Mouse (Mus musculus) adrenal gland, adult 8-10 months (tissue): Measurements from ENCODE around the gene Serpina16. TPM values are rescaled to one million over a fixed set of nuclear protein-coding genes. Genes with fewer than 3 reads are reported as not detected.

Source experiments
- DNase-seq: peaks from one replicate; pipeline ENCODE4 v3.0.0; 2022
- total RNA-seq, 4 experiments: library from RNA; stranded (reverse); gene quantifications; 2 replicates each; pipeline ENCODE4 v1.2.4; 2022

Serpina16 gene
- total RNA-seq, 4 experiments from 2014 or later, result 0.30 TPM; not detected in 3

- DNase-seq, result peak; percentile 20
Observed at GRCm38 (mm10) chr12:103656848-103657626, 18.9 kb downstream of the Serpina16 start, which contains the start of gene Serpina6. Gene Serpina6 (minus strand): TSS chr12:103657212.

- no peak for DNase-seq
Observed at GRCm38 (mm10) chr12:103655123-103656044, 20.6 kb downstream of the Serpina16 start.

- DNase-seq, result peak; percentile 26
Observed at GRCm38 (mm10) chr12:103653836-103654235, 22.1 kb downstream of the Serpina16 start.

GRCm38 (mm10) chr12:103646314-103646713 lies 29.6 kb downstream of the Serpina16 start:
- DNase-seq, result no peak

- DNase-seq, result no peak
Observed at GRCm38 (mm10) chr12:103644601-103645000, 31.3 kb downstream of the Serpina16 start.

- no peak for DNase-seq
Observed at GRCm38 (mm10) chr12:103643818-103644217, 32.1 kb downstream of the Serpina16 start.

GRCm38 (mm10) chr12:103643336-103643735 lies 32.6 kb downstream of the Serpina16 start:
- DNase-seq, result peak; percentile 61

GRCm38 (mm10) chr12:103635846-103636245 lies 40.1 kb downstream of the Serpina16 start:
- DNase-seq, result no peak

GRCm38 (mm10) chr12:103634430-103634829 lies 41.5 kb downstream of the Serpina16 start:
- DNase-seq, result no peak

- DNase-seq, result no peak
Observed at GRCm38 (mm10) chr12:103631203-103631612, 44.7 kb downstream of the Serpina16 start, which contains the start of gene Serpina10. Gene Serpina10 (minus strand): TSS chr12:103631444.

Other genes with a start within 250 kb of the Serpina16 start
- 1,000 to 10,000 TPM; 1,094 to 1,254 (median 1,159) TPM for gene Ifi27, start 241.9 kb downstream of the Serpina16 start, total RNA-seq
- 100 to 1,000 TPM; 264 to 566 (median 340) TPM for gene Ifi27l2a, start 232.5 kb downstream of the Serpina16 start, total RNA-seq
- not detected for gene Ifi27l2b, start 218.9 kb downstream of the Serpina16 start, total RNA-seq
- gene Ppp4r4, start 143.9 kb downstream of the Serpina16 start, total RNA-seq, result 10 to 100 TPM in 1 of 4 experiments, 1 to 10 TPM in 3; 4.0 to 11.1 (median 7.3) TPM
- under 1 TPM in 3 of 4 experiments, not detected in 1; 0.25 to 0.61 (median 0.27) TPM for gene Serpina10, start 44.7 kb downstream of the Serpina16 start, total RNA-seq
- 10 to 100 TPM in 1 of 4 experiments, 1 to 10 TPM in 1, under 1 TPM in 2; 0.56 to 12.4 (median 4.6) TPM for gene Serpina6, start 18.9 kb downstream of the Serpina16 start, total RNA-seq
- gene Serpina1f, start 19.4 kb upstream of the Serpina16 start, total RNA-seq, result not detected
- 1 to 10 TPM in 2 of 4 experiments, under 1 TPM in 2; 0.25 to 2.4 (median 0.72) TPM for gene Serpina1d, start 97.5 kb upstream of the Serpina16 start, total RNA-seq
- 1 to 10 TPM in 3 of 4 experiments, under 1 TPM in 1; 0.86 to 4.1 (median 1.9) TPM for gene Serpina1b, start 154.2 kb upstream of the Serpina16 start, total RNA-seq
- 1 to 10 TPM in 1 of 4 experiments, under 1 TPM in 2, not detected in 1; 0.56 to 1.4 (median 0.70) TPM for gene Serpina1a, start 187.4 kb upstream of the Serpina16 start, total RNA-seq
- gene Serpina1c, start 228.7 kb upstream of the Serpina16 start, total RNA-seq, result 1 to 10 TPM in 1 of 4 experiments, under 1 TPM in 1, not detected in 2; 0.93 to 4.6 TPM